In genomic region chr10:116719616-116720015, GRCm38 (mm10) we compare ENCODE assay signal across 24 mouse cellular contexts.
"Had no signal": no experiment of that assay in that cellular context is flagged by ENCODE, and none has a peak within 500 bp of the region (broad histone marks: within the 10 kb centered on the region; RNA-seq: fewer than 3 reads in every experiment).

No protein-coding gene starts in this region.

- H3K27me3 ChIP-seq: heart, embryonic 13.5 days; heart, embryonic 15.5 days; hindbrain, embryonic 13.5 days; hindbrain, embryonic 15.5 days; kidney, embryonic 15.5 days; limb, embryonic 13.5 days; limb, embryonic 15.5 days; liver, embryonic 12.5 days had no signal

- DNase-seq: gastrocnemius, postnatal 10 days; gastrocnemius, postnatal 25 days; heart, adult 11 months; heart, postnatal 14 days; heart, postnatal 36 days; kidney, adult 11 months; kidney, adult 2 months; kidney, adult 9 months; kidney, postnatal 14 days; kidney, postnatal 36 days; layer of hippocampus, adult 9-11 months; layer of hippocampus, postnatal 36 days had no signal

- H3K4me3 ChIP-seq: heart, embryonic 13.5 days; heart, embryonic 15.5 days; hindbrain, embryonic 13.5 days; hindbrain, embryonic 15.5 days; kidney, embryonic 15.5 days; limb, embryonic 13.5 days; limb, embryonic 15.5 days; liver, embryonic 12.5 days had no signal

- H3K9me3 ChIP-seq: heart, embryonic 13.5 days; heart, embryonic 15.5 days; hindbrain, embryonic 13.5 days; hindbrain, embryonic 15.5 days; kidney, embryonic 15.5 days; limb, embryonic 15.5 days; liver, embryonic 12.5 days had no signal

- H3K9ac ChIP-seq: heart, embryonic 13.5 days; heart, embryonic 15.5 days; hindbrain, embryonic 13.5 days; hindbrain, embryonic 15.5 days; kidney, embryonic 15.5 days; limb, embryonic 13.5 days; limb, embryonic 15.5 days; liver, embryonic 12.5 days; liver, embryonic 14.5 days had no signal

- ATAC-seq: hindbrain, postnatal 0 days; intestine, embryonic 16.5 days; liver, embryonic 12.5 days had no signal

- H3K27ac ChIP-seq: heart, embryonic 13.5 days; heart, embryonic 15.5 days; hindbrain, embryonic 13.5 days; hindbrain, embryonic 15.5 days; hindbrain, postnatal 0 days; kidney, embryonic 15.5 days; kidney, postnatal 0 days; limb, embryonic 13.5 days; limb, embryonic 15.5 days; liver, embryonic 12.5 days; liver, embryonic 14.5 days had no signal

- H3K36me3 ChIP-seq: heart, embryonic 13.5 days; heart, embryonic 15.5 days; hindbrain, embryonic 13.5 days; hindbrain, embryonic 15.5 days; kidney, embryonic 15.5 days; limb, embryonic 13.5 days; limb, embryonic 15.5 days; liver, embryonic 12.5 days had no signal

- H3K4me1 ChIP-seq: heart, embryonic 13.5 days; heart, embryonic 15.5 days; kidney, embryonic 15.5 days; liver, embryonic 12.5 days had no signal

- H3K4me2 ChIP-seq: heart, embryonic 13.5 days; heart, embryonic 15.5 days; hindbrain, embryonic 13.5 days; hindbrain, embryonic 15.5 days; kidney, embryonic 15.5 days; limb, embryonic 13.5 days; limb, embryonic 15.5 days; liver, embryonic 12.5 days had no signal
